Mouse (Mus musculus) erythroblast, embryonic 14.5 days (primary cell): ENCODE data around the gene Lama5.

Experiments
- GATA1 ChIP-seq: IDR thresholded peaks from 2 replicates; pipeline ENCODE4 v1.6.1; 2012; ENCODE audit warnings: low read length, inconsistent platforms, mixed read lengths
- TAL1 ChIP-seq: IDR thresholded peaks from 3 replicates; pipeline ENCODE4 v1.6.1; 2012; ENCODE audit warnings: low read length, inconsistent platforms, mixed read lengths

GRCm38 (mm10) chr2:180174121-180174520 is 51.5 kb downstream of the Lama5 start:
- TF ChIP-seq GATA1 (no peak), TAL1 (no peak)
